In genomic region chr5:96164021-96164411, GRCm38 (mm10) we compare ENCODE assay signal across 8 mouse cellular contexts. TPM values are rescaled to one million over a fixed set of nuclear protein-coding genes. Genes with fewer than 3 reads are reported as not detected.
A peak's percentile ranks its signal among the peaks of the same experiment; 100 is the strongest.
DNase-seq lines count a peak whose midpoint lies in the region; ATAC-seq and TF ChIP-seq lines count a peak whose summit lies in the region.

Gene Cnot6l (minus strand): TSS chr5:96164171.

- in situ Hi-C loops in CH12.LX (cut with MboI; ENCODE audit: low pct_ligation_motif_present, low pct_unique_long_range_greater_than_20kb, low sequenced_read_pairs), result no loop called here

- ATAC-seq in forebrain, postnatal 0 days, result no peak
- no peak for ATAC-seq in hindbrain, embryonic 12.5 days (ENCODE audit: low FRiP score)

- 0 out of 2 replicates have a peak, but pooled peaks have one; percentile 29 for TF ChIP-seq EP300 in CH12.LX (IDR thresholded peaks at IDR 0.05; ENCODE audit: low read length)

- H3K9ac ChIP-seq in CH12.LX (ENCODE audit: insufficient read depth, low read depth), result peak within 1 kb of the TSS; percentile 88
- peak within 1 kb of the TSS; percentile 97 for H3K9ac ChIP-seq in forebrain, postnatal 0 days
- peak within 1 kb of the TSS; percentile 98 for H3K9ac ChIP-seq in hindbrain, embryonic 12.5 days

- H3K4me3 ChIP-seq in CH12.LX (replicated peaks in 1 of 3; ENCODE audit: low read depth in 2 of 3, low read length in 2 of 3, poor library complexity in 1 of 3), result peak within 1 kb of the TSS; percentile 74 to 96 (median 87)
- H3K4me3 ChIP-seq in bone marrow macrophage, adult 2 months (ENCODE audit: insufficient read depth, low read length), result peak within 1 kb of the TSS; percentile 87
- H3K4me3 ChIP-seq in forebrain, postnatal 0 days (ENCODE audit: low read depth, low read length), result peak within 1 kb of the TSS; percentile 93
- H3K4me3 ChIP-seq in hindbrain, embryonic 12.5 days, result peak within 1 kb of the TSS; percentile 95

- H3K36me3 ChIP-seq in CH12.LX (replicated peaks in 1 of 2; ENCODE audit: control insufficient read depth in 1 of 2, insufficient read depth in 1 of 2, low read length in 1 of 2), result no peaks in the 10 kb centered on the region
- H3K36me3 ChIP-seq in forebrain, postnatal 0 days (ENCODE audit: insufficient read depth), result no peaks in the 10 kb centered on the region
- H3K36me3 ChIP-seq in hindbrain, embryonic 12.5 days, result no peaks in the 10 kb centered on the region

- H3K4me2 ChIP-seq in CH12.LX (ENCODE audit: insufficient read depth, low read depth, poor library complexity, severe bottlenecking), result peak within 1 kb of the TSS; percentile 87
- H3K4me2 ChIP-seq in forebrain, postnatal 0 days (ENCODE audit: low read depth), result peak within 1 kb of the TSS; percentile 72
- peak within 1 kb of the TSS; percentile 74 for H3K4me2 ChIP-seq in hindbrain, embryonic 12.5 days (replicated peaks)

- TF ChIP-seq CTCF in CH12.LX (conservative IDR thresholded peaks at IDR 0.05 in 1 of 2, IDR thresholded peaks at IDR 0.05 in 1 of 2; ENCODE audit: low read depth in 2 of 2, low read length in 2 of 2), result no peak
- TF ChIP-seq CTCF in bone marrow macrophage, adult 2 months (IDR thresholded peaks at IDR 0.05; ENCODE audit: low read depth, low read length), result no peak
- TF ChIP-seq CTCF in forebrain, postnatal 0 days (IDR thresholded peaks at IDR 0.05; ENCODE audit: low read depth), result no peak

- peaks cover 6% of the 10 kb centered on the region for H3K9me3 ChIP-seq in CH12.LX (replicated peaks; ENCODE audit: low read length)
- H3K9me3 ChIP-seq in forebrain, postnatal 0 days (ENCODE audit: low read length), result no peaks in the 10 kb centered on the region
- H3K9me3 ChIP-seq in hindbrain, embryonic 12.5 days (replicated peaks), result 0 out of 2 replicates have a peak, but pooled peaks cover 4% of the 10 kb centered on the region

- WGBS in forebrain, postnatal 0 days, result 51% methylated on average over 5 of the region's 5 CpGs
- WGBS in hindbrain, embryonic 12.5 days, result 52% methylated on average over 5 of the region's 5 CpGs

- H3K79me2 ChIP-seq in CH12.LX (replicated peaks; ENCODE audit: control insufficient read depth, extremely low read depth, insufficient read depth, poor library complexity, severe bottlenecking), result peaks cover 25% of the 10 kb centered on the region

- H3K27me3 ChIP-seq in CH12.LX (replicated peaks), result no peaks in the 10 kb centered on the region
- H3K27me3 ChIP-seq in forebrain, postnatal 0 days (ENCODE audit: insufficient read depth, low read length), result no peaks in the 10 kb centered on the region
- H3K27me3 ChIP-seq in hindbrain, embryonic 12.5 days, result no peaks in the 10 kb centered on the region

- TF ChIP-seq RAD21 in CH12.LX (IDR thresholded peaks at IDR 0.05; ENCODE audit: low read depth, low read length), result no peak; the same call in 1 of the 2 replicates

- H3K27ac ChIP-seq in CH12.LX (ENCODE audit: insufficient read depth, low read depth), result peak within 1 kb of the TSS; percentile 99
- peak within 1 kb of the TSS; percentile 94 for H3K27ac ChIP-seq in bone marrow macrophage, adult 2 months (ENCODE audit: insufficient read depth, low read depth, low read length)
- H3K27ac ChIP-seq in forebrain, postnatal 0 days (ENCODE audit: low read depth, low read length), result peak within 1 kb of the TSS; percentile 99
- H3K27ac ChIP-seq in hindbrain, embryonic 12.5 days, result peak within 1 kb of the TSS; percentile 99

- peaks cover 0 to 22% of the 10 kb centered on the region in 2 experiments; a peak in 2 of 4 replicates for H3K4me1 ChIP-seq in CH12.LX (ENCODE audit: control insufficient read depth in 1 of 2, insufficient read depth in 2 of 2)
- H3K4me1 ChIP-seq in bone marrow macrophage, adult 2 months (ENCODE audit: control insufficient read depth, insufficient read depth, low read length), result no peaks in the 10 kb centered on the region
- peaks cover 4% of the 10 kb centered on the region for H3K4me1 ChIP-seq in forebrain, postnatal 0 days (ENCODE audit: insufficient read depth)
- peaks cover 10% of the 10 kb centered on the region; the same call in 1 of the 2 replicates for H3K4me1 ChIP-seq in hindbrain, embryonic 12.5 days

- peak; percentile 87 for DNase-seq in CH12.LX (ENCODE audit: extremely low read depth)
- DNase-seq in forebrain, postnatal 0 days, result no peak
- DNase-seq in layer of hippocampus, postnatal 25 days (ENCODE audit: extremely low spot score in 1 of 2, low spot score in 1 of 2), result no peak
- DNase-seq in lung, postnatal 36 days, result peak; percentile 84
- peak; percentile 26 for DNase-seq in spleen, adult 12 weeks (ENCODE audit: low spot score)
- no peak for DNase-seq in c-Kit-positive CD71-positive TER-119-positive erythroid progenitor cells, embryonic 14.5 days (ENCODE audit: low spot score)

- dilution Hi-C loops in CH12.LX (cut with MboI; ENCODE audit: extremely low pct_ligation_motif_present, extremely low pct_unique_long_range_greater_than_20kb, low sequenced_read_pairs), result no loop called here

- TF ChIP-seq POLR2A in CH12.LX (IDR thresholded peaks at IDR 0.05; ENCODE audit: low read depth, low read length), result peak; percentile 45; the same call in 1 of the 2 replicates
- TF ChIP-seq POLR2A in bone marrow macrophage, adult 2 months (IDR thresholded peaks at IDR 0.05; ENCODE audit: borderline replicate concordance, low read depth, low read length), result no peak

TF ChIP-seq in CH12.LX, 34 proteins besides CTCF, POLR2A, EP300 and RAD21:
- TF ChIP-seq JUND (conservative IDR thresholded peaks at IDR 0.05; ENCODE audit: low read depth, low read length), result 0 out of 2 replicates have a peak, but pooled peaks have one; percentile 53
- peak; percentile 69; the same call in 1 of the 2 replicates for TF ChIP-seq E2F4 (IDR thresholded peaks at IDR 0.05; ENCODE audit: insufficient replicate concordance, low read depth, low read length)
- peak; percentile 73 for TF ChIP-seq MYC (IDR thresholded peaks at IDR 0.05; ENCODE audit: low read depth, low read length)
- no peak for TF ChIP-seq NRF1 (IDR thresholded peaks at IDR 0.05; ENCODE audit: low read depth, low read length)
- no peak; the same call in 1 of the 2 replicates for TF ChIP-seq ZMIZ1 (IDR thresholded peaks at IDR 0.05; ENCODE audit: low read depth, low read length)
- TF ChIP-seq USF2 (conservative IDR thresholded peaks at IDR 0.05; ENCODE audit: low read depth, low read length), result no peak
- TF ChIP-seq TBP (conservative IDR thresholded peaks at IDR 0.05; ENCODE audit: low read depth, low read length), result 0 out of 2 replicates have a peak, but pooled peaks have one; percentile 14
- TF ChIP-seq ZKSCAN1 (IDR thresholded peaks at IDR 0.05; ENCODE audit: borderline replicate concordance, low read depth, low read length), result no peak
- TF ChIP-seq USF1 (IDR thresholded peaks at IDR 0.05; ENCODE audit: low read depth, low read length), result no peak
- TF ChIP-seq ZC3H11A (IDR thresholded peaks at IDR 0.05; ENCODE audit: low read depth, low read length), result no peak
- no peak; the same call in 1 of the 2 replicates for TF ChIP-seq RCOR1 (conservative IDR thresholded peaks at IDR 0.05; ENCODE audit: low read depth, low read length)
- TF ChIP-seq KAT2A (IDR thresholded peaks at IDR 0.05; ENCODE audit: insufficient replicate concordance, low read length), result no peak
- peak; percentile 36; the same call in 1 of the 2 replicates for TF ChIP-seq HCFC1 (IDR thresholded peaks at IDR 0.05; ENCODE audit: low read depth, low read length)
- no peak for TF ChIP-seq SMC3 (IDR thresholded peaks at IDR 0.05; ENCODE audit: low read depth, low read length)
- TF ChIP-seq PAX5 (IDR thresholded peaks at IDR 0.05; ENCODE audit: low read length), result no peak
- 0 out of 2 replicates have a peak, but pooled peaks have one; percentile 53 for TF ChIP-seq SIN3A (IDR thresholded peaks at IDR 0.05; ENCODE audit: low read length)
- no peak for TF ChIP-seq MAFK (IDR thresholded peaks at IDR 0.05; ENCODE audit: insufficient replicate concordance, low read length)
- no peak; the same call in 1 of the 2 replicates for TF ChIP-seq MXI1 (IDR thresholded peaks at IDR 0.05; ENCODE audit: low read depth, low read length)
- TF ChIP-seq ELF1 (IDR thresholded peaks at IDR 0.05; ENCODE audit: low read depth, low read length), result peak; percentile 72
- TF ChIP-seq IRF4 (IDR thresholded peaks at IDR 0.05; ENCODE audit: low read depth, low read length), result no peak
- no peak for TF ChIP-seq CHD2 (IDR thresholded peaks at IDR 0.05; ENCODE audit: low read length)
- TF ChIP-seq TCF12 (IDR thresholded peaks at IDR 0.05; ENCODE audit: low read depth, low read length), result peak; percentile 61
- peak; percentile 89 for TF ChIP-seq ZNF384 (IDR thresholded peaks at IDR 0.05; ENCODE audit: low read depth, low read length)
- TF ChIP-seq ETS1 (conservative IDR thresholded peaks at IDR 0.05; ENCODE audit: low read depth, low read length), result peak; percentile 72
- TF ChIP-seq POLR2AphosphoS2 (IDR thresholded peaks at IDR 0.05; ENCODE audit: low read depth, low read length), result no peak
- peak; percentile 77; the same call in 1 of the 2 replicates for TF ChIP-seq MEF2A (IDR thresholded peaks at IDR 0.05; ENCODE audit: borderline replicate concordance, low read depth, low read length)
- no peak; the same call in 1 of the 2 replicates for TF ChIP-seq NELFE (IDR thresholded peaks at IDR 0.05; ENCODE audit: low read depth, low read length)
- TF ChIP-seq CHD1 (IDR thresholded peaks at IDR 0.05; ENCODE audit: low read depth, low read length), result no peak
- no peak; the same call in 1 of the 2 replicates for TF ChIP-seq MAZ (IDR thresholded peaks at IDR 0.05; ENCODE audit: low read depth, low read length)
- peak; percentile 51 for TF ChIP-seq JUN (IDR thresholded peaks at IDR 0.05; ENCODE audit: insufficient read depth, low read depth, low read length)
- TF ChIP-seq BHLHE40 (IDR thresholded peaks at IDR 0.05; ENCODE audit: low read depth, low read length), result peak; percentile 93
- no peak for TF ChIP-seq MAX (IDR thresholded peaks at IDR 0.05; ENCODE audit: low read length)
- TF ChIP-seq UBTF (IDR thresholded peaks at IDR 0.05; ENCODE audit: low read depth, low read length), result no peak
- no peak for TF ChIP-seq GABPA (IDR thresholded peaks at IDR 0.05; ENCODE audit: insufficient replicate concordance, low read depth, low read length)

RNA-seq across cellular contexts. Expression of gene Cnot6l, which starts in this region (rescaled TPM):
- 19.6 and 23.0 TPM in 2 replicates for total RNA-seq in CH12.LX (2012; rRNA removed)
- total RNA-seq in CH12.LX (2014; rRNA removed), result 23.5 and 28.0 TPM in 2 replicates
- 33.4 and 40.0 TPM in 2 replicates for polyA plus RNA-seq in CH12.LX (2012; ENCODE audit: insufficient read length, low read depth)
- 52.3 and 54.2 TPM in 2 replicates for polyA plus RNA-seq in bone marrow macrophage, adult 2 months (2012; ENCODE audit: insufficient read depth, insufficient read length, missing spikeins)
- total RNA-seq in forebrain, postnatal 0 days (2014; rRNA removed), result 22.6 and 24.0 TPM in 2 replicates
- 8.3 and 16.2 TPM in 2 replicates for polyA plus RNA-seq in forebrain, postnatal 0 days (2015; fragmentation: Nextera tagmentation; extraction: Ambion mirVana)
- polyA plus RNA-seq in hindbrain, embryonic 12.5 days (2016; fragmentation: Nextera tagmentation; extraction: Ambion mirVana), result 17.0 and 17.5 TPM in 2 replicates
- total RNA-seq in layer of hippocampus, postnatal 25 days (2021), result 10 to 100 TPM; 68.4 to 69.9 TPM

Comparison
In these comparisons a context has a peak if more than half of its experiments do, and no peak if none do; other contexts are left out.
1. DNase-seq: peak in CH12.LX (single experiment), lung, postnatal 36 days (single experiment) and spleen, adult 12 weeks (single experiment); none in forebrain, postnatal 0 days (single experiment), layer of hippocampus, postnatal 25 days (0 of 2) and c-Kit-positive CD71-positive TER-119-positive erythroid progenitor cells, embryonic 14.5 days (single experiment).
2. Peak in every context shown above with its lines, with median percentiles within 50 percentile points of each other: H3K27ac ChIP-seq, H3K4me2 ChIP-seq, H3K4me3 ChIP-seq and H3K9ac ChIP-seq.